Mouse (Mus musculus) yolk sac, embryonic 10.5 days (tissue): ENCODE measurements around the gene Glis2.

Experiments
- DNase-seq: peaks from one replicate; pipeline ENCODE4 v3.0.0-alpha.2; 2017; ENCODE audit warnings: low spot score

The Glis2 gene

GRCm38 (mm10) chr16:4658781-4659245, 64.3 kb downstream of the Glis2 start:
- peak; percentile 75 for DNase-seq

GRCm38 (mm10) chr16:4659326-4659725, 64.8 kb downstream of the Glis2 start:
- no peak for DNase-seq

GRCm38 (mm10) chr16:4661605-4662004, 67.1 kb downstream of the Glis2 start:
- no peak for DNase-seq

- DNase-seq, result no peak
These were observed 69.3 kb downstream of the Glis2 start for GRCm38 (mm10) chr16:4663806-4664205.

- DNase-seq, result no peak
These were observed 71.2 kb downstream of the Glis2 start for GRCm38 (mm10) chr16:4665726-4666125.

- peak; percentile 59 for DNase-seq
These were observed 72.8 kb downstream of the Glis2 start for GRCm38 (mm10) chr16:4667190-4667808.

GRCm38 (mm10) chr16:4670317-4670716, 75.8 kb downstream of the Glis2 start:
- peak; percentile 65 for DNase-seq

- no peak for DNase-seq
These were observed 79.6 kb downstream of the Glis2 start for GRCm38 (mm10) chr16:4674091-4674490.
